Mouse (Mus musculus) right cerebral cortex, postnatal 36 days (tissue): ENCODE data around the gene H2afy.

Experiments used
- DNase-seq, 2 experiments: peaks; one replicate each; pipeline ENCODE4 v3.0.0; 2022; ENCODE audit warnings: low spot score in 2 of 2, mixed read lengths in 1 of 2

The H2afy gene

DNA sequence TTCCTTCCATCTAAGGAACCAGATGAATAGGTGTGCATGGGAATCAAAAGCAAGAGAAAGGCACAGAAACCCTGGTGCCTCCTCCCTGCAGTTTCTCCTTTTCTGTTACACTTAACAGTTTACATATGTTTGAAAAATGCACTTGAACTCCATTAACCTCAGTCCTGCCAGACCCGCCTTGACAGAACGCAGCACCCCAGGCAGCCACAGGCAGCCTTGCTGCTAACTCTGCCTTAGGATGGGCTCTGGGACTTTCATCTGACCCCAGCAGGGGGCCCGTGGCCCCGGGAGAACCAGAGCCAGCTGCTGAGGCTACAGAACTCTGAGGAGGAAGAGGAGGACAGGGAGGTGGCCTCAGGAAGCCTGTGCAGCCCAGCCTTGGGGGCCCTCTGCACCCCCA, 23.7 kb downstream of the H2afy start:
- no peak for DNase-seq

GRCm38 (mm10) chr13:56111601-56112000, 24.6 kb downstream of the H2afy start:
- DNase-seq = no peak

DNA sequence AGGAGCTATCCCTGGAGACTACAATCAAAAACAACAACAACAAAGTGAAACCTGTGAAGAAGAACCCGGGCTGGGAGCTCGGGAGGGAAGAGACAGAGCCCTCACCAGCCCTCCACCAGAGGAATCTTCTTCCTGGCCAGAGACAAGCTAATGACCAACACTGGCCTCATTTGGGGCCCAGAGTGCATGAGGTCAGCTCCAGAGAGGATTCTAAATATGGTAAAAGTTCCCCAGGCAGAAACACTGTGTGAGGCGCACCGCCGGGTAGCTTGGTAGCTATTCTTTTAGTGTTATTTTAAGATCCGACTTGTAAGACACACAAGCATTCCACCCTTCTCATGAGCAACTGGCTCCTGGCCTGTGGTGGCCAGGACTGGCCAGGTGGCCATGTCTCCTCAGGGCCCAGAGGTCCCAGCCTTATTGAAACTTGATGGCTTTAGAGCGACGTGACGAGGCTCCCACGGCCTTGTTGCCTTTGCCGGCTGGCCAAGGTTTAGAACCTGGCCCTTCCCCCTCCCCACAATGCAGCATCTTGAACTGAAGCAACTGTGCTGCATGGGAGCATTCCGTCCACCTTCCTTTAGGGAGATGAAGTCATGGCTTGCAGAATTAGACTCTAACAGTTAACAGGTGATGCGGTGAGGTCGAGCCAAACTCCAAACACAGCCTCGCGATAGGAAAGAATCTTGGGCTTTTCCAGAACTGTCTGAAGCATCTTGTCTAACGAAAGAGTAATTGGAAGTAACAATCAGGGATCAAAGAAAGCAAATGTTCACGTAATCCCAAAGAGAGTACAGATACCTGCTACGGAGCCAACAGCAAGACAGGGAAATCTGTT, 25.2 kb downstream of the H2afy start:
- DNase-seq = no peak

- no peak for DNase-seq
Measured at GRCm38 (mm10) chr13:56109703-56110102, 26.5 kb downstream of the H2afy start.

DNA sequence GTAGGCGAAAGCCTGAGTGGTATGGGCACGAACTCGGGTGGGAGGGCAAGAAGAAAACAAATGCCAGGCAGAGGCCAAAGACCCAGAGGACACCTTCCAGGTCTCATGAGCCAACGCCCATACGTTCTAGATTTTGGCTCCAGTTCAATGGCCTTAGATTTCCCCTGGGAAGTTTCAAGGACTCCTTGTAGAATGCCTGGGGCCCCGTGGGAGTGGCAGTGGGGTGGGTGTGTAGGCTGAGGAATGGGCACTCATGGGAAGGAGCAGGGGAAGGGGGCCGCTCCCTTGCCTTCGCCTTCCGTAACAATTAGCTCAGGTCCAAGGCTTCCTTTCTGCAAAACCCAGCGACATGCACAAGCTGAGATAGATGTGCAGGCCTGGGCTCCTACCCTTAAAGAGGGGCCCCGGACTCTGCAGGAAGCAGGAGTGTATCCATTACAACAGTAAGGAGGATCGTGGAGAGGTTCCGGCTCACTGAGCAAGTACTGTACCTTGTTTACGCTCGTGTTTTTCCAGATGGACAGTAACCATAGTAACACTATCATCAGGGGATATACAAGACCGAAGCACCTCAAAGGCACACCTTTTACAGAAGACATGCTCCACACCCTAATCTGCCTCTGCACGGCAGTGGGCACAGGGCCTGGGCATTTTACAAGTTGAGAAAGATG, 27.2 kb downstream of the H2afy start:
- DNase-seq = no peak

DNA sequence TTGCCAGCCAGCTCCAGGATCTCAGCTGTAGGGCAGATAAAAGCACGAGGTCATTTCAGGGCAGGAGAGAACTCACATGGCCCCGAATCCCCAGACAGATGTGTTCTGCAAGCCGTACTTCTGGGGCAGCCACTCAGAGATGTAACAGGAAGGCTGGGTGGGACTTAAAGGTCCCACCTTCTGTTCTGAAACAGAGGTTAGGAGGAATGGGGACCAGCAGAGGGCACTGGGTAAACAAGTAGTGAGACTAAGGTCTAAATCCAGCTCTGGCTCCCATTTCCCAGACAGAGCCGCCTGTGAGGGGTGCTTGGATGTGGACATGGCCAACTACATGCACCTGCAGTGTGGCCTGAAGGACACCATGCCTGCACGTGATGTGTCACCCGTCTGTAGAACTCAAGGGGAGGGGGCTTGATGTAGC, 31.2 kb downstream of the H2afy start:
- DNase-seq = no peak

GRCm38 (mm10) chr13:56103796-56104746, 32.1 kb downstream of the H2afy start:
- no peak for DNase-seq

DNA sequence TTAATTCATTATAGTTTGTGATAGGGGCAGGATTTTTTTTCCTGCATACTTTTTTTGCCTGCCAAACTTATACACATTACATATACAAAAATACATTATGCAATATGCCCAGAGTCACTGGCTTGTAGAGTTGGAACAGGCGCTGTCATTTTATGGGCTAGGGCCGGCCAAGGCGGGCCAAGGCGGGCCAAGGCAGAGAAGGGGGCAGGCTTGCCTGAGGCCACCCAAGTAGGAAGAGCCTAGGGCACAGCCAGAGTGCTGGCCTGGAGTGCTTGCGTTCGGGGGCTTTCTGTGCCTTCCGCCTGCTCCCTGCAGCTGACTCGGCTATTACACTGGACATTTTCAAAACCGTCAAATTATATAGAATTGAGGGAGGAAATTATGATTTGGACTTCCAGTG, 34.0 kb downstream of the H2afy start:
- no peak for DNase-seq

- DNase-seq = no peak
Measured at GRCm38 (mm10) chr13:56095601-56096195, 40.5 kb downstream of the H2afy start.

DNA sequence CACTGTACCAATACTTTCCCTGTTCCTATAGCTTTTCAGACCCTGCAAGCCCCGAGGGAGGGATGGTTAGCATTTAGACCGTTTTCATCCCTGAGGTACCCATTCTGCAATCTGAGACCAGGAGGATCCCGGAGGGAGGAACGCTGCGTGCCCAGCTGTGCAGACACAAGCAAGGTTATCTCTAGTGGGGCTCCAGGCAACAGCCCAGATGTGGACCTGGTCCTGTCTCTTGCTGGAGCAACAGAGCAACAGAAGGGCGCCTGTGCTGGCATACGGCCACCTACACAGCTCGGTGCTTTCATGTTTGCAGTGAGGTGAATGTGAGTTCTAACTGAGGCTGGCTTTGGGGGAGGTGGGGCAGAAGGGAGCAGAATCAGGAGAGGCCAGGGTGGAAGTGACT, 41.6 kb downstream of the H2afy start:
- no peak for DNase-seq

GRCm38 (mm10) chr13:56093680-56094079, 42.5 kb downstream of the H2afy start:
- DNase-seq = no peak

GRCm38 (mm10) chr13:56092606-56093005, 43.6 kb downstream of the H2afy start:
- no peak for DNase-seq

DNA sequence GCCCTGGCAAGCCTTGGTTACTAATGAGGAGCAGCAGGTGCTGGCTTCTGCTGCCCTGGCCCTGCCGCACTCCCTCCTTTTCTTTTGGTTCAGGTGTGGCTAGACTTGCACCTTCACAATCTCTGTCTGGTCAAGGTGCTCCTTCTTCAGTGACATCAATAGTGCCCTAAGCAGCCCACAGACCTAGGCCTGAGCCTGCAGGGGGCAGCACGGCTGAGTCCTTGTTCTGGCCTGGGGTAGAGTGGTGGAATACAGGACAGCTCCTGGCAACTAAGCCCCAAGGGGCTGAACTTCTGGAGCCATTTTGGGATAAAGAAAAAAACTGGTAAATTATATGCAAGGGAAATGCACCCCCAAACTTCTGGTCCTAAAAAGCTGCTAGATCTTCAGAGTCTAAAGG, 45.6 kb downstream of the H2afy start:
- DNase-seq = no peak

GRCm38 (mm10) chr13:56088602-56089001, 47.6 kb downstream of the H2afy start:
- no peak for DNase-seq

GRCm38 (mm10) chr13:56087936-56088335, 48.2 kb downstream of the H2afy start:
- no peak for DNase-seq

DNA sequence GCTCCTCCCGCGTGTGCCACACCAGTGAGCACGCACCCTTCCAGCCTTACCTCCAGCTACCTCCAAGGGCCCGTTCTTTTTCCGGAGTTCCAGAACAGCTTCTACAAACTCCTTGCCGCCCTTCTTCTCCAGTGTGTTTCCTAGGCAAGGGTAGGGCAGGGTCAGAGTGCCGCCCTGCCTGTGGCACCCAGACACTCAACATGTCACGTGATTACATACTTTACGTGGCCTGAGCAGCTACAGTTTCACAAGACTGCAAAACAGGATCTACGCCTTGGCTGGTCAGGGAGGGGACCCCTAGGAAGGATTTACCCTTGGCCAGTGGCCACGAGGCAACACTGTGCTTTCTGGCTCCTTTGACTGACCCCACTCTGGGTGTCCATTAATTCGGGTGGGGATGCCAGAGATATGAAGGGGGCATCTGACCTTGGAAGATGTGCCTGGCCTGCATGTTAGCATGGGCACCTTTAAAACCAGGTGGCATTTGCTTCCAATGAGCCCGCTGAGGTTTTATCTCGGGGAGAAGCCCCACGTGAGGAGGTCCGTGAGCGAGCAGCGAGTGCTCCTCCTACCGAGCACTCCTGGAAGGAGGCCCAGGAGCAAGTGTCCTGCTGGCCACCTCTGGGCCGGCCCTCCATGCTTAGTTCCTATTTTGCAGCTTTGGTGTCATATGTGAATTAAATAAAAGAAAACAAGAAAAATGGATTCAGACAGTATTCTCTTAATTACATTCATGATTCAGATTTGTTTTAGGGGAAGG, 51.8 kb downstream of the H2afy start:
- DNase-seq = no peak

DNA sequence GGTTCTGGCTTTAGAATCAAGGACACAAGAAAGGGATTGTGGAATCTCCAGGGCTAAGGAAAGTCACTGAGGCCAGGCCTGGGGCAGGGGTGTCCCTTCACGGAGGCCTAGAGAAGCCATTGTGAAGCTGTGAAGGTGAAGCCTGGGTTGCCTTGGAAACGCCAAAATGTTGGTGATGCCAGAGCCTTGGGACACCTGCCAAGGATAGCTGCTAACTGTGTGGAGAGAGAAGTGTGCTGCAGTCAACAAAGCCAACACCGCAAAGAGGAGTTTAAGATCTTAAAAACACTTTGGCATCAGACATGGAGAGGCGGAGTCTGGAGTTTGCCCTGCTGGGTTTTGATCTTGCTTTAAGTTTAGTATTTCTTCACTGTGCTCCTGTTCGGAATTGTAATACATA, 54.5 kb downstream of the H2afy start:
- DNase-seq = no peak

DNA sequence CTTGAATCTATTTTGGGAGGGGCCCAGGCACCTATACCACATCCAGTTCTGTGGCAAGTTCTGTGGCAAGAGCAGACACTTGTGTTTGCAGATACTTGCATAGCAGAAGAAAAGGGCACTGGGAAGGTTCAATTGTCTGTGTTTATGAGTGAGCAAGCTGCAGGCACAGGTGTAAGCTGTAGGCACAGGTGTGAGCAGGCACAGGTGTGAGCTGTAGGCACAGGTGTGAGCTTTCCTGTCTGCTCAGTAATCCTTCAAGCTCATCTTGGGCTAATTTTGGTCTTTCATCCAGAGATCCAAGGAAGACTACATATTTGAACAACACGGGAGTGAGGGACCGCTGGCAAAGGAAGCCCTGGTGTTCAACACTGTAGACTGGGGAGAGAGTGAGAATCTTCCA, 56.5 kb downstream of the H2afy start:
- no peak for DNase-seq

- DNase-seq = no peak
Measured at GRCm38 (mm10) chr13:56078724-56079262, 57.4 kb downstream of the H2afy start.

DNA sequence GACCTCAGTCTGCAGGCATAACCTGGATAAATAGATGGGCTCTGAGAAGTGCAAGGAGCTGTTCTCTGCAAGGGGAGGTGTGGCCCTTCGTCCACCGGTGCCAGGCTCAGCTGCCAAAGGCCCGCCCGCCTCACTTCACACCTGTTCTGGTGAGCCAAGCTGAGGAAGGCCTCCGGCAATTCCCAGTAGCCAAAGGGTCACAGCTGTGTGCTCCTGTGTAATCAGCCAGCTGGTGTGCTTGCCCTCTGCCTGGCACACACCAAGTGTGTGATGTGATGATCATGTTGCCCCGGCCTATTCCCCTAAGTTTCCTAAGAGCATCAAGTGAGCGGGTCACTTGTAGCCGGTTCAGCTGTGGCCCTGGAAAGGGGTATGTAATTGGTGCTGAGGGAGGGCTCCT, 60.2 kb downstream of the H2afy start:
- no peak for DNase-seq

DNA sequence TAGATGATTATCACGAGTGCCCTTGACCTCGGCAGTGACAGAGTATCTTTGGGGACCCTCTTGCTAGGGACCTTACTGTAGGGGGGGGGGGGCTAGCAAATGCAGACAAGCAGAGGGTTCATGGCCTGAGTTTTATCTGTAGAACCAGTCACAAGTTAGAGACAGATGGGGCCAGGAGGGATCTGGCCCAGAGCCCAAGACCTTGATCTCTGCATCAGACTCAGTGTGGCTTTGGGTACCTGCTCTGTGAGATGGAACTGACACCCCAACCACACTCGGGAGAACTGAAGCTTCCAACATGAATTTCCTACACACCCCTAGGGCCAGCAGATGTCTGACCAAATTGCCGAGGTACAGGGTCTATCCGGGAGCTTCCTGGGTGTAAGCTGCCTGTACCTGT, 63.0 kb downstream of the H2afy start:
- no peak for DNase-seq
